Mouse (Mus musculus): Measurements from ENCODE around the gene Gpr61. TPM values are rescaled to one million over a fixed set of nuclear protein-coding genes. Genes with fewer than 3 reads are reported as not detected.

Gpr61 gene
- polyA plus RNA-seq, 1 experiment from 2014 or later, result 1.4 TPM

DNA sequence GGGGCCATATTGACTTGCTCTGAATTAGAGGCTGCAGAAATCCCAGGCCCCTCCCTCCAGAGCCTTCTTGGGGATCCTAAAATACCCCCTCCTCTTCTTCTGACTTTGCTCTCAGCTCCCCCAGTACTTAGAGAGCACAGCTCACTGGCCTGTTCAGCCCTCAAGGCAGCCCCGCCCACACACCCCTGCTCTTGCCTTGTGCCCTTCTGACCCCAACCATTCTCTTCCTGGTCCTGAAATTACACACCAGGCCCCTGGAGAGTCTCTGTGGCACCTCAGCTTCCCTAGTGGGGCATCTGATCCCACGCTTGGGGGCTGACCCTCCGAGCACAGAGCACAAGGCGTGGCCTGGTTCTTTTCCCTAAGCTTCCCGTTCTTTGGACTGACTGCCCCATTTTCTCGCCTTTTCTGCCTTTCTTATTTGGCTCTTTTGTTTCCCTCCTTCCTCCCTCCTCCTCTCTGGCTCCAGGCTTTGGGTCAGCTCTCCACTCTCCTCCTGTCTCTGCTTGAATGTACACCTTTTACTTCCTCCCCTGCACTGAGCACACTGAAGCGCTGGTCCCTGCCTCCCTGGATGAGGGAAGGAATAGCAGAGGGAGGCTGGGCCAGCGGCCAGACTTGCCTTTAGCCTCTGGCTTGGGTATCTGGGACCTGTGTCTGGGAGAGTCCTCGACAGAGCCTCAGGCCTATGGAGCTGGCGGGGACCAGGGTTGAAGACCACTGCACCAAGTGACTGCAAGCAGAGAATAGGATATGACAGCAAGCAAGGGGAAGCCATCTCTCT lies 11.0 kb upstream of the Gpr61 start:
- no peaks in the 10 kb centered on the region for H3K27me3 ChIP-seq (ENCODE audit: control insufficient read depth, insufficient read depth, low read length)
- peak overlapping the region; percentile 74 for H3K27ac ChIP-seq (replicated peaks; ENCODE audit: low read depth, low read length)
- H3K36me3 ChIP-seq (ENCODE audit: control insufficient read depth, insufficient read depth, low read length), result no peaks in the 10 kb centered on the region
- 20% methylated on average over 10 of the region's 10 CpGs for WGBS
- no peak overlapping the region for H3K4me2 ChIP-seq (ENCODE audit: low read length)
- no peak overlapping the region for H3K9ac ChIP-seq (replicated peaks; ENCODE audit: low read length)
- no peak overlapping the region for H3K4me3 ChIP-seq (replicated peaks; ENCODE audit: low read depth, low read length)
- DNase-seq, result no peak
- no peaks in the 10 kb centered on the region for H3K9me3 ChIP-seq (ENCODE audit: control insufficient read depth, low read length)
- peaks cover 13% of the 10 kb centered on the region for H3K4me1 ChIP-seq (ENCODE audit: control insufficient read depth, insufficient read depth, low read length)
- ATAC-seq (ENCODE audit: low FRiP score, low TSS enrichment), result no peak

DNA sequence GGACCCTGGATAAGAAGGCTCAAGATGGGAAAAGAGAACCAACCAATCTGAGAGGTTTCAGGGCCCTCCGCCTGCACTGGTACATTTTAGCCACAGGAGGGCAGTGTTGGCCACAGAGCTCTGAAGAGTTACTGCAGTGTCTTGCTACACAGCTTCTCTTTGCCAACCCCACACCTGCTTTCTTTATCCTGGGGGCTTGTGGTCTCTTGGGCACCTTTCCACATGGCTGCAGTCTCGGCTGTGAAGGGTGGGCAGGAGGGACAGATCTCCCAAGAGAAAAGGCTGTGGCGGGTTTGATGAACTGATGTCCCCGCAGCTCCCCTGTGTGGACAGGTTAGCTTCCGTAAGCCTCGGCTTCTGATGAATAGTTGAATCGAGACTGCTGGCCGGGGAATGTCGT lies 10.1 kb upstream of the Gpr61 start:
- DNase-seq, result peak; percentile 94
- no peaks in the 10 kb centered on the region for H3K9me3 ChIP-seq (ENCODE audit: control insufficient read depth, low read length)
- H3K36me3 ChIP-seq (ENCODE audit: control insufficient read depth, insufficient read depth, low read length), result no peaks in the 10 kb centered on the region
- ATAC-seq (ENCODE audit: low FRiP score, low TSS enrichment), result peak; percentile 66
- 16% methylated on average over 9 of the region's 9 CpGs for WGBS
- H3K9ac ChIP-seq (replicated peaks; ENCODE audit: low read length), result no peak overlapping the region; the same call in 1 of the 2 replicates
- H3K4me1 ChIP-seq (ENCODE audit: control insufficient read depth, insufficient read depth, low read length), result peaks cover 13% of the 10 kb centered on the region
- peak overlapping the region; percentile 16; the same call in 1 of the 2 replicates for H3K27ac ChIP-seq (replicated peaks; ENCODE audit: low read depth, low read length)
- peak overlapping the region; percentile 45 for H3K4me2 ChIP-seq (ENCODE audit: low read length)
- H3K4me3 ChIP-seq (replicated peaks; ENCODE audit: low read depth, low read length), result peak overlapping the region; percentile 16; the same call in 1 of the 2 replicates
- H3K27me3 ChIP-seq (ENCODE audit: control insufficient read depth, insufficient read depth, low read length), result no peaks in the 10 kb centered on the region

DNA sequence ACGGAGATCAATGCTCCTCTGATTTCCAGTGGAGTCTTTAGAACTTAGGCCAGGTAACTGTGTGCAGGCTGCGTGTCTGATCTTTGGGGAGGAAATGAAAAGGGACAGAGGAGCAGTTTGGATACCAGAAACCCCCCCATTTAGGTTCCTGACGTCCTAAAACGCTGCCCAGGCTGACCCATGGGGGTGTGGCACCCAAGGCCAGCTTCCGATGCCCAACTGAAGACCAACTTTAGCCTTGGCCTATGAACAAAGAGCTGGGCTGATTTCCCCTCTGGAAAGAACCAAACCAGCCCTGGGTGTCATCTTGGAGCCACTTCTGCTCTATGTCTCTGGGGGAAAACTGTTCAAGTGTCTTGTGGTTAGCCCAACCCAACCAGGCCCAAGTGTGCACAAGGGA lies 9.4 kb upstream of the Gpr61 start:
- Histone ChIP-seq H3K27ac (replicated peaks; ENCODE audit: low read depth, low read length) (no peak overlapping the region), H3K9ac (replicated peaks; ENCODE audit: low read length) (no peak overlapping the region), H3K36me3 (ENCODE audit: control insufficient read depth, insufficient read depth, low read length) (no peaks in the 10 kb centered on the region), H3K4me1 (ENCODE audit: control insufficient read depth, insufficient read depth, low read length) (peaks cover 13% of the 10 kb centered on the region), H3K27me3 (ENCODE audit: control insufficient read depth, insufficient read depth, low read length) (no peaks in the 10 kb centered on the region), H3K9me3 (ENCODE audit: control insufficient read depth, low read length) (no peaks in the 10 kb centered on the region), H3K4me2 (ENCODE audit: low read length) (no peak overlapping the region), H3K4me3 (replicated peaks; ENCODE audit: low read depth, low read length) (no peak overlapping the region)
- DNase-seq, result no peak
- 60% methylated on average over 5 of the region's 5 CpGs for WGBS
- ATAC-seq (ENCODE audit: low FRiP score, low TSS enrichment), result no peak

DNA sequence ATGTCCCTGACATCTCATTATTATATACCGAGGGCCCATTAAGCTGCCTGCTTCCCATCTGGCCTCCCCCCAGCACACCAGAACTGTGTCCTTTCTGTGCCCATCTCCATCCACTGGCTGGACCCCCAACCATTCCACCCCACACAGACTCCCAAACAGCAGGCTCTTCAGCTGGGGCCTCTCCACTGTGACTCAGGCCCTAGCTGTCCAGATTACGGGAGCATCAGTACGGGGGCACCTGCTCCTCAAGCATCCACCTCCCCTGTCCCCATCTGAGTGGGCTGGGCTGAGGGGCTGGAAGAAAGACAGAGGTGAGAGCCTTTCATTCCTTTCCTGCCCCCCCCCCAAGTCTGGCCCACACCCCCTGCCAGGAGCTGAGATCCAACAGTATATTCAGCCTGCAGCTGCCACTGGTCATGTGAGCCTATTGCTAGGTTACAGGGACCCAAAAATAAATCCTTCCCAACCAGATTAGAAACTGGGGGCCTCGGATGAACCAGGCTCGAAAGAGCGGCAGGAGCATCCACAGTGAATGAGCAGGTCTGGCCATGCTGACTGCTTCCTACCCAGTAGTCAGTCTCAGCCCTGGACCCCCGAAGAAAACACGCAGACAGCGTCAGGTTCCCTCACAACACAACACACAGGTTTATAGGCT lies 3.8 kb upstream of the Gpr61 start:
- Histone ChIP-seq H3K27me3 (ENCODE audit: control insufficient read depth, insufficient read depth, low read length) (no peaks in the 10 kb centered on the region), H3K27ac (replicated peaks; ENCODE audit: low read depth, low read length) (peak overlapping the region; percentile 78)

DNA sequence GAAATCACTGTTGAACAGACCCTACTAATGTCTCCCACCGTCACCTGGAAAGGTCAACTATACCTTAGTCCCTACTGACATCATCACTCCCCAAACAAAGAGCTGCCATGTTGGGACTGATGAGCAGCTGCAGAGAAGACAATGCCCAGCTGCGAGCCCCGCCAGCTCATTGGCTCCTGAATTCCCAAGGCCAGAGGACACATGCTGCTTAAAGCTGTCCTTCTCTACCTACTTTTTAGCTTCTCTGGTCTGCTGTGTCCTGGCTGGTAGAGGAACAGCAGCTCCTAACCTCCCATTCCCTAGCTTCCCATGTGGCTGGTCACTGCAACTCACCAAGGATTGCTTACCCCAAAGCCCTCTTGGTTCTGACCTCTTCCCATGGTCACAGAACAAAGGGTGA lies 2.4 kb downstream of the Gpr61 start:
- Histone ChIP-seq H3K4me1 (ENCODE audit: control insufficient read depth, insufficient read depth, low read length) (no peaks in the 10 kb centered on the region), H3K4me3 (replicated peaks; ENCODE audit: low read depth, low read length) (no peak overlapping the region), H3K36me3 (ENCODE audit: control insufficient read depth, insufficient read depth, low read length) (no peaks in the 10 kb centered on the region), H3K9me3 (ENCODE audit: control insufficient read depth, low read length) (no peaks in the 10 kb centered on the region), H3K27me3 (ENCODE audit: control insufficient read depth, insufficient read depth, low read length) (no peaks in the 10 kb centered on the region), H3K9ac (replicated peaks; ENCODE audit: low read length) (no peak overlapping the region), H3K27ac (replicated peaks; ENCODE audit: low read depth, low read length) (no peak overlapping the region), H3K4me2 (ENCODE audit: low read length) (no peak overlapping the region)
- WGBS, result 87% methylated on average over 3 of the region's 3 CpGs
- DNase-seq, result no peak
- ATAC-seq (ENCODE audit: low FRiP score, low TSS enrichment), result no peak

More for the DNA sequence above, 3.8 kb upstream of the Gpr61 start:
- H3K36me3 ChIP-seq (ENCODE audit: control insufficient read depth, insufficient read depth, low read length), result no peaks in the 10 kb centered on the region
- 31% methylated on average over 9 of the region's 9 CpGs for WGBS
- no peaks in the 10 kb centered on the region for H3K9me3 ChIP-seq (ENCODE audit: control insufficient read depth, low read length)
- ATAC-seq (ENCODE audit: low FRiP score, low TSS enrichment), result peak; percentile 65; the same call in 1 of the 2 replicates
- peak; percentile 55 for DNase-seq
- no peak overlapping the region for H3K4me3 ChIP-seq (replicated peaks; ENCODE audit: low read depth, low read length)
- peaks cover 10% of the 10 kb centered on the region for H3K4me1 ChIP-seq (ENCODE audit: control insufficient read depth, insufficient read depth, low read length)
- peak overlapping the region; percentile 24; the same call in 1 of the 2 replicates for H3K9ac ChIP-seq (replicated peaks; ENCODE audit: low read length)
- H3K4me2 ChIP-seq (ENCODE audit: low read length), result no peak overlapping the region

DNA sequence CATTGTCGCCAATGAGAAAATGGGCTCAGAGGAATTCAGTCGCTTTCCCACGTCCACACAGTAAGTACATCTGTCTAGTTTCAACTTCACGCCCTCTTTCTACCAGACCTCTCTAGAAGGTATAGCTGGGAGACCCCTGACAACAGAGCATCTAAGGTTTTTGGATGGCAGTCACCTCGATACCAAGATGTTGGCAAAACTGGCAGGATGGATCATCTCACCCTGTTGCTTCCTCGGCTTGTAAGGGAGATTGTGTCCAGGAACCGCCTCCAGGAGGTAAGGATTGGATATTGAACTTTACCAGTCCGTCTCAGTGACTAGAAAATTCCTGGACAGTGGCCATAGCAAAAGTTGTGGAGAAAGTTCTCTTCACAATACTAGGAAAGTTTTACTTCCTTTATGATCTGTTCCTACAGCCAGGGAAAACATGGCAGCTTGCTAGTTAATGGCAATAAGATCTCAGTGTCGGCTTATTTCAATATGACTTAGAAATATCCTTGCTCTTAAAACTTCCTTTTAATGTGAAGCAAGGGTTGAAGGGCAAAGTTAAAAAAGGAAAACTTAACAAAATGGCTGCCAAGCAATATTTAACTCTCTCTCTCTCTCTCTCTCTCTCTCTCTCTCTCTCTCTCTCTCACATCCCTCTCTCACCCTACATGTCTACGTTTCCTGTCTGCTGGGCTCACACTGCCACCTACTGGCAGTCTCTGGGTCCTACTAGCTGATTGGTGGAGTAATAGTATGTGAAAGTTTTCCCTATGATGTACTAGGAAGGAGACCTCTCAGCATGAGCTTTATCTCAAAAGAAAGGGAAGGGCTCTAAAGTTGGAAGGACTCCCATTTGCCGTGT lies 7.1 kb downstream of the Gpr61 start:
- Histone ChIP-seq H3K9ac (replicated peaks; ENCODE audit: low read length) (no peak overlapping the region), H3K36me3 (ENCODE audit: control insufficient read depth, insufficient read depth, low read length) (no peaks in the 10 kb centered on the region), H3K4me1 (ENCODE audit: control insufficient read depth, insufficient read depth, low read length) (peaks cover 15% of the 10 kb centered on the region), H3K27ac (replicated peaks; ENCODE audit: low read depth, low read length) (no peak overlapping the region), H3K4me3 (replicated peaks; ENCODE audit: low read depth, low read length) (no peak overlapping the region), H3K27me3 (ENCODE audit: control insufficient read depth, insufficient read depth, low read length) (no peaks in the 10 kb centered on the region), H3K4me2 (ENCODE audit: low read length) (0 out of 2 replicates have a peak overlapping the region, but pooled peaks have one; percentile 17), H3K9me3 (ENCODE audit: control insufficient read depth, low read length) (no peaks in the 10 kb centered on the region)
- peak; percentile 48; the same call in 1 of the 2 replicates for ATAC-seq (ENCODE audit: low FRiP score, low TSS enrichment)
- DNase-seq, result peak; percentile 93
- 64% methylated on average over 11 of the region's 11 CpGs for WGBS

DNA sequence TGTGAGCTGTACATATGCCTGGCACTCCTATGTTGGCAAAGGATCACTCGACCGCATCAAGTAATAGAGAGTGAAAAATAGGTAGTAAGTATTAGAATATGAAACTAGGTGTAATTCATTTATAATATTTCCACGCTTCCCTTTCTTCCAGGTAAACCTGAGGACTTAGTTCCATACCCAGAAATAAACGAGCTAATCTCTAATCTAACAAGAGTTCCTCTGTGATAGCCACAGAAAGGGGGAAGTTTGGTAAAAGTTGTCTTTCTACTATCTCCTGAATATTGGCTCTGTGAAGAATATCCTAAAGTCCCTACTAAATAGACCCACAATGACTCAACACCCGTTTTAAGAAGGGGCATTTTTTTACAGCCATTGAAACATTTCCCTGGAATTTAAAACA lies 8.0 kb downstream of the Gpr61 start:
- Histone ChIP-seq H3K36me3 (ENCODE audit: control insufficient read depth, insufficient read depth, low read length) (no peaks in the 10 kb centered on the region), H3K27ac (replicated peaks; ENCODE audit: low read depth, low read length) (peak overlapping the region; percentile 93; the same call in 1 of the 2 replicates), H3K9me3 (ENCODE audit: control insufficient read depth, low read length) (no peaks in the 10 kb centered on the region), H3K9ac (replicated peaks; ENCODE audit: low read length) (peak overlapping the region; percentile 86), H3K27me3 (ENCODE audit: control insufficient read depth, insufficient read depth, low read length) (no peaks in the 10 kb centered on the region), H3K4me2 (ENCODE audit: low read length) (peak overlapping the region; percentile 85), H3K4me3 (replicated peaks; ENCODE audit: low read depth, low read length) (peak overlapping the region; percentile 98), H3K4me1 (ENCODE audit: control insufficient read depth, insufficient read depth, low read length) (peaks cover 15% of the 10 kb centered on the region)
- no peak for ATAC-seq (ENCODE audit: low FRiP score, low TSS enrichment)
- WGBS, result 61% methylated on average over 5 of the region's 5 CpGs
- no peak for DNase-seq
